Mouse (Mus musculus) lung, postnatal 0 days (tissue): ENCODE data around the gene Mrps31.

Experiments used
- CTCF ChIP-seq: IDR thresholded peaks from 2 replicates; pipeline ENCODE4 v1.5.1; 2016; ENCODE audit warnings: antibody characterized with exemption, mild to moderate bottlenecking
- EP300 ChIP-seq: IDR thresholded peaks from 2 replicates; pipeline ENCODE4 v1.6.1; 2016; ENCODE audit warnings: antibody characterized with exemption, mild to moderate bottlenecking, control low read depth

- TF ChIP-seq CTCF (no peak), EP300 (no peak)
These were observed 13.4 kb upstream of the Mrps31 start for GRCm38 (mm10) chr8:22397811-22398141.
